Mouse (Mus musculus) neutrophil, adult 5-6 weeks (primary cell): Measurements from ENCODE around the gene Ddx58. TPM values are rescaled to one million over a fixed set of nuclear protein-coding genes. Genes with fewer than 3 reads are reported as not detected.

Source experiments
- ATAC-seq: fragments of 151-379, 151-347 bp; 2 replicates; pipeline ENCODE4 v1.8.0; 2017; ENCODE audit warnings: mild to moderate bottlenecking, moderate TSS enrichment; ENCODE audit not compliant: insufficient number of reproducible peaks, poor library complexity, low FRiP score, severe bottlenecking; ENCODE audit errors: extremely low read depth
- total RNA-seq: library from RNA; stranded (forward); fragments of 200-1000 nt; gene quantifications from 2 replicates; pipeline ENCODE4 v1.2.3, GENCODE M21; 2017

Gene Ddx58
- total RNA-seq, 1 experiment from 2014 or later, result 157 TPM

DNA sequence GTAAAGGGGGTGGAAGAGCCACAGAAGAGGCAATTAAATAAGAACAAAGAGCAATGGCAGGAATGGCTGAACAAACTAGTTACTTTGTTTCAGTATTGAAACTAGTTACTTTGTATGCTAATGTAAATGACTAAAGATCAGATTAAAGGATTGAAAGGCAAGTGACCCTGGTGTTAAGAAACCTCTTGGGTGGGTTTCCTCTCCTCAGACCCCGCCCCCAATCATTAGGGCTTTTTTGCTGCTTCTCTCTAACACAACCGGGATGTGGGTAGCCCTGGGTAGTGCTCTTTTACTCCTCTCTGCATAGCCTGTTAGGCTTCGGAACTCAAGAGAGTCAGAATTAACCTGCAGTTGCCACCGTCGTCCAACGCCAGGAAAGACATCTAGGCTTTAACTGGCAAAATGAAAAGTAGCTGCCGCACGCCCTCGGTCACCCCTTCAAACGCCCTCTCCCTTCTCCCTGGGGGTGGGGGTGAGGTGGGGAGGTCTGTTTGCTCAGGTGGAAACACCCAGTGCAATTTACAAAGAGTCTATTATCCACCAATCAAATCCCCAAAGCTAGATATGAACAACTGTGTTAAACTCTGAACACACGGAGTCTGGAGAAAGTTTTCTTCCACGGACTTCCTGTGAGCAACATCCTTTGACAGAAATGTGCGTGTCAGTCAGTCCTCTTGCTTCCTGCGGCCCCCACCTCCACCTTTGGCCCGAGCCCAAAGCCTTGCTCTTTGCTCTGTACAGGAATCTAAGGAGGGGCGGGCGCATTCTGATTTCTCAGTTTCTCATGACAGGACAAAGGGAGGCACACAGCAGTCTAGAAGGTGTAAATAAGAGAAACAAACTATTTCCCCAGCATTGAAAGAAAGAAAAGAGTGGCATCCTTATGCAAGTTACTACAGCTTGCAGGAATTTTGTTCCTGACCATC, 882 bp downstream of the Ddx58 start:
- no peak for ATAC-seq

DNA sequence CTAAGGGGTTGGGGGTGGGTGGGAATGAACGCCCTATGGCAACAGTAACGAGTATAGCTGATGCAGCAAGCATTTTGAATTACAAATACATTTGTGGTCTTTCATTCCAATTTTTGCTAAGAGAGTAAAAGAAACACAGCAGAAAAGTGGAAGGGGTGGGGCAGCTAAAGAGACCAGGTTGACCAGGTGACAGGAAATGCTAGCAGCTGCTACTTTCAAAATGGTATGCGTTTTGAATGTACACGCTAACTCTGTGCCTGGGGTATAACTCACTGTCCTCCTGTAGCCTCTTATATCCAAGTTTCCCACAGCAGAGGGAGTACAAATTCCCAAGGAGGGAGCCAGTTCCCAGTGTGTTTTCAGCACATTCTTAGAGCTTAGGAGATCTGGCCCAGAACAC, 2.8 kb downstream of the Ddx58 start:
- peak; percentile 54; the same call in 1 of the 2 replicates for ATAC-seq

DNA sequence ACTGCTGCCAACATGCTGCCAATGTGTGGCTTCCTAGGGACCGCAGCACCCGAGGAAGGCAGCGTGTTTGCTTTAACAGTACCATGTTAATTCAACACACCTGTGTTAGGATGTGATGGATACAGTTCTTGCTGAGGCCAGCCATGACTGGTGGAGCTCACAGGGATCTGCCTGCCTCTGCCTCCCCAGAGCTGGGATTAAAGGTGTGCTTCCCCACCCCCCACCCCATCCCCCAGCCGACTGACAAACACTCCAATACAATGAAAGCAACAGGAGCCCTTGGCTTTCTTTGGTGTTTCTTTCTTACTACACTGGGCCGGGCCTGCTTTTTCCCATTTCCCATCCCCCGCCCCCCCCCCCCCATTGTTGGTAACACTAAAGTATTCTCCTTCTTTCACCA, 5.4 kb downstream of the Ddx58 start:
- no peak for ATAC-seq

GRCm38 (mm10) chr4:40233062-40233664, 6.5 kb downstream of the Ddx58 start:
- no peak for ATAC-seq

DNA sequence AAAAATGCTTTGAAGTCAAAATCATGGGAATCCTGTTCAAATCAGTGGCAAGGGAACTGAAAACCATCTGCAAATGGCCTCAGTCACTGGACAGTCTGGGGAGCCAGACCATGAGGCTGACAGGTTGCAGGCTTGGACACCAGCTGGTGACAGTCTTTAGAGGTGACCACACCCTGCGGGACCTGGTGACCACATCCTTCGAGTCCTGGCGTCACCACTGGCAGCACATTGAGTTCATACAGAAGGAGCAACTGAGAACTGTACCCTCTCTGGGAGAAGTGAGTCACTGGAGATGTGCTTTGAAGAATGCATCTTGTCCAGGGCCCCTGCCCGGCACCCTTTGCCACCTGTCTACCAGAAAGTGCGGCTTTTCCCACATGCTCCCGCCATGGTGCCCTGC, 9.9 kb downstream of the Ddx58 start:
- ATAC-seq, result no peak

DNA sequence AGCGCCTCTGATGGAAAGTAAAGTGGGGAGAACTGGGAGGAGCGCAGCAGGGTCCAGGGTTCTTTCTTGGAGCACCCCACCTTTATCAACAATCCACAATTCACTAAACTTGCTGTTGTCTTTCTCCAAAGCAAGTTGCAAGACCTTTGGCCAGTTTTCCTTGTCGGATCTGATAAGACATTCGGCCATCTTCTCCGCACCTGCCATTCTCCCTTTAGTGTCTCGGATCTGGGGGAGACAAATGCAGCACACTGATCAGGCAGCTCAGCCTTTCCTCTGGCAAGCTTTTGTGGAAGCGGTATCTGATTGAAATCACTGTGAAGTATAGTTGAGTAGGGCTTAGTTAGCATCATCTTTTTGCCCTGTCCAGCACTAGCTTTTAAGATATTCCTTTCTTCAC, 11.7 kb downstream of the Ddx58 start:
- no peak for ATAC-seq

DNA sequence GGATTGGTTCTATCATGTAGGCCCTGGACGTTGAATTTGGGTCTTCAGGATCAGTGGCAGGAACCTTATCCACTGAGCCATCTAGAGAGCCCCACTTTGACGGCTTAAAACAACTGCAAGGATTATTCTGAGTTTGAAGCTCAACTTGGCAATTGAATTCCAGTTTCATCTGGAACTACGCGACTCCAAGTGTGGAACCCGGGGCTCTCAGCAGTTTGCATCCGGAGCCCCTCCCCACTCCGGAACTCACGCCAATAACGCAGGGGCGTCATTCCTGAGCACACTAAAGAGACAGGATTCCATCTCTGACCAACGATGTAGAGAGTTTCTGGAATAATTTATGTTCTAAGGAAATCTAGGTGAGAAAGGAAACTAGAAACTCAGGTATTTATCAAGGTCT, 12.5 kb downstream of the Ddx58 start:
- no peak for ATAC-seq

- ATAC-seq, result no peak
Observed at GRCm38 (mm10) chr4:40226095-40226494, 13.5 kb downstream of the Ddx58 start.

DNA sequence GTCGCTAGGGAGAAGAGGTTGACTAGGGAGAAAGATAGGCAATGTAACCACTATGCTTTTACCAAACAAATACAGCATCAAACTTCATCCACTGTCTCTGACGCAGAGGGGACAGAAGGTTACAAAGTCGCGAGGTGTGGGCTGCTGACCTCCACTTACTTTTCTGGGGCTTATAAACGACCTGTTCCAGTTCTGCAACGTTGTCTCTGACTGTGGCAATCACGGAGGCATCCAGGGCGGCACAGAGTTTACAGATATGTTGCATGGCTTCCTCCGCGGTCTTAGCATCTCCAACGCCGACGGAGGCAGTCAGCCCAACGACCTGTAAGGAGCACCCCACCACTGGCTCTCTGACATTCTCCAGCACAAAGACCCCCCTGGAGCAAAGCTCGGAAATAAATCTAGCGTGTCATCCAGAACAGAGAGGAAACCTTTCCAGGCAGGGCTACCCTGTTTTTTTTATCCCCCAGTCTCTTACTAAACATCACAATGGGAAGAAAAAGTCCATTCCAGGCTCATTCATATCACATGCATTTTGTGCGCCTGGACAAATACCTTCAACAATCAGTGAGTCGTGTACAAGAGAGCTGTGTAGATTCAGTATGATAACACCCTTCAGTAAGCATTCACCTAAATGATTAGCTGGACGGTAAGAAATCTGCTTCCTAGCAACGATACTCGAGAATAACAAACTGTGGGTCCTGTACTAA, 17.6 kb downstream of the Ddx58 start:
- ATAC-seq, result no peak

DNA sequence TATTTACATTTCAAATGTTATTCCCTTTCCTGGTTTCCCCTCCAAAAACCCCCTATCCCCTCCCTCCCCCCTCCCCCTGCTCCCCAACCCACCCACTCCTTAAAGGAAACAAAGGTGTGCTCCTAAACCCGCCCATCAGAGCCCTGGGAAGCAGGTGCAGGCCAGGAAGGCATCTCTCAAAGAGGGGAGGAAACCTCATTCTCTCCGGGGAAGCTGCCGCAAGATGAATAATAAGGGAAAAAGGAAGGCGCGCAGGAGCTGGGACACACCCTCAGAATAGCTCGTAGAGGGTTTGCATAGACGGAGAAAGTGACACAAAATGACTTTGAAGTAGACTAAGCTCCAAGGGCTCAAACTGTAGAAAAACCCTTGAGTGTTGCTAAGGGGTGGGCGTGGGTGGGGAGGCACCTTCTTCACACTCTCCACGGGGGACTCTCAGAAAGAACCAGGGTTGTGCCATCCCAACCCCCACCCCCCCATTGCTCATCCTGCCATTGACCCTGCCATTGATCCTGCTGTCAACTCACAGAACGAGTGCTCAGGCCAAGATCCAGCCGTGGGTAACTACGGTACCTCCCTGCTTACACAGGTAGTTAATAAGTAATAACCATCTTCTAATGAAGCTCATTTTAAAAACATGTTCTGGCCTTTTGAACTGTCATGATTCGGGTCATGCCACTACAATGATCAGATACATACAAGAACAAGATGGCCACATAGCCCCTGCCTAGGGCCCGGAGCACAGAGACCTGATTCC, 18.4 kb downstream of the Ddx58 start:
- ATAC-seq, result no peak

DNA sequence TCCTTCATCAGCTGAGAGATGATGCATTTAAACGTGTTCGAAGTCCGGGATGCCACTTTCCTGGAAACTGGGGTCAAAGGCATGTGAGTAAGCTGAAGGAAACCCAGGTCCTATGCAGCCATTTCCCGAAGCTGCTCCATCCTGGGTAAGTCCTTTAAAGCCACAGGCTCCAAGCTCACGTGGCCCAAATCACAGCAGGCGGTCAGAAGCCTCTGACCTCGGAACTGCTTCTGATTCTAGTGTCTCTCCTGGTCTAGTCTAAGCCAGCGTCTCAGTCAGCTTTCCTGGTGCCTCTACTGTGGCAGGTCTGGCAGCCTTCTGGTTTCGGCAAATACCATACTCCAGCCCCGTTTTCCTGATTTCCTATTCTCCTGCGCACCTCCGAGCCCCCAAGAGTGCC, 19.2 kb downstream of the Ddx58 start:
- no peak for ATAC-seq

DNA sequence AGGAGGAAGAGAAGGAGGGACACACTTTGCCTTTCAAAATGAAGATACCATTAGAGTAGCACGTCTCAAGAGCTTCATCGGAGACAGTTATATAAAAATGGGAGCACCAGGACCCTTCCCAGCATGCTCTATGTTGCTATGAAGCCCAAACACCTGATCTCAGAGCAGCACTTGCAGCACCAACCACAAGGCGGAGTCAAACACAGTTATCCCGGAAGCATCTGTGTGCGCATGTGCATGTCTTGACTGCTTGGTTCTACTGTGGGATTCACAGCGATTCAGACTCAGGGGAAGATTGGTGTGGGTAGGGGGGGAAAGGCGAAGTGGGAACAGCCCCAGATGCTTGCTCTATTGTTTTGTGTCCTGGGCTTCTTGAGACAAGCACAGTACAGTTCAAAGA, 21.2 kb downstream of the Ddx58 start:
- peak; percentile 69; the same call in 1 of the 2 replicates for ATAC-seq

DNA sequence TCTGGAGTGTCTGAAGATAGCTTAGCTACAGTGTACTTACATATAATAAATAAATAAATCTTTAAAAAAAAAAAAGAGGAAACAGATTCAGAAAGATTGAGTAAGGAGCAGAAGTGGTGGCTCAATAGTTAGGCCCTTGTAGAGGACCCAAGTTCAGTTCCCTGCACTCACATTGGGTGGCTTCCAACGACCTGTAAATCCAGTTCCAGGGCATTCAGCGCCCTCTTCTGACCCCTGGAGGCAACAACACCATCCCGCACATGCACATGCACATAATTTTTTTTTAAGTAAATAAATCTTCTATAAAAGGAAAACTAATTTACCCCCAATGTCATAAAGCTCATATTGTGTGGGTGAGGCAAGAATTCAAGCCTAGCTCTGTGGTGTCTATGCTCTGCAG, 21.7 kb downstream of the Ddx58 start:
- no peak for ATAC-seq

- no peak for ATAC-seq
Observed at GRCm38 (mm10) chr4:40212177-40212576, 27.5 kb downstream of the Ddx58 start.

DNA sequence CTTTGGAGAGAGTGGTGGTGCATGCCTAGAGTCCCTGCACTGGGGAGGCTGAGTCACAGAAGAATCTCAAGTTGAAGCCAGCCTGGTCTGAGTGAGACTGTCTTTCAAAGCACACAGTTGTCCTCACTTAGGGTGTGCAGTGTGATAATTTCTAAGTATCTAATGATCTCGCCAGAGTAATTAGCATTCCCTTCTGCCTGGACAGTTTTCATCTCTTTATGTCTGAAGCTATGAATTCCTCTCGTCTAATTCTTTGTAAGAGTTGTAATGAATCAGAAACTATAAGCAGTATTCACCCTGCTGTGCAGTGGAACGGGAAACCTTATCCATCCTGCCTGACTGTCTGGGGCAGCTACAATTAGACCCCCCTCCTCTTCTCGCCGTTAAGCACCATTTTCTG, 31.9 kb downstream of the Ddx58 start:
- no peak for ATAC-seq

- ATAC-seq, result no peak
Observed at GRCm38 (mm10) chr4:40205231-40205903, 34.3 kb downstream of the Ddx58 start.

GRCm38 (mm10) chr4:40204374-40204773, 35.3 kb downstream of the Ddx58 start:
- ATAC-seq, result no peak

DNA sequence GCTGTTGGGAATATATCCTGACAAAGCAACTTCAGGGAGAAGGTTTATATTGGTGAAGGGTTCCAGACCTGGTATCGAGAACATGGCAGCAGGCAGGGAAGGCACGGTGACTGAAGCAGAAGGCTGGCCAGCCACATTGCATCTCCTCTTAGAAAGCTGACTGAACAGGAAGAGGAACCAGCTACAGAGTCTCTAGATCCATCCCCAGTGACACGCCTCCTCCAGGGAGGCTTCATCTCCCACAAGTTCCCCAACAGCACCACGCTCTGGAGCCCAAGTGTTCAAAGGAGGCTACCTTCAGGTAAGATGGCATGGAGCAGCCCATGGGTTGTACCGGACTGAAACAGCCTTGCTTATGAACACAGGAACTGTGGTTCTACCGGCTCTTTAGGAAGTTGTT, 37.4 kb downstream of the Ddx58 start:
- ATAC-seq, result peak; percentile 44; the same call in 1 of the 2 replicates

GRCm38 (mm10) chr4:40195336-40195735, 44.3 kb downstream of the Ddx58 start:
- no peak for ATAC-seq
